Mouse (Mus musculus) hindbrain, embryonic 11.5 days (tissue): Measurements from ENCODE around the gene Emc4. TPM values are rescaled to one million over a fixed set of nuclear protein-coding genes. Genes with fewer than 3 reads are reported as not detected.

Experiments used
- ATAC-seq: fragments of 200-750 bp; cut with Nextera tagmentation; 2 replicates; pipeline ENCODE4 v1.8.0; 2017; ENCODE audit warnings: mild to moderate bottlenecking, moderate TSS enrichment, moderate library complexity; ENCODE audit not compliant: low FRiP score
- DNase-seq: peaks from one replicate; pipeline ENCODE4 v3.0.0-alpha.2; 2015; ENCODE audit warnings: low spot score
- H3K27ac ChIP-seq: fragments of 300-500 bp; sonication (generic); 2 replicates; pipeline ENCODE4 v1.5.1; 2014; ENCODE audit warnings: mild to moderate bottlenecking, low read depth, low read length
- H3K27me3 ChIP-seq: fragments of 300-500 bp; sonication (generic); 2 replicates; pipeline ENCODE4 v1.6.1; 2014; ENCODE audit warnings: mild to moderate bottlenecking, low read length, moderate library complexity, mixed read lengths; ENCODE audit not compliant: control insufficient read depth, insufficient read depth
- H3K36me3 ChIP-seq: fragments of 300-500 bp; sonication (generic); 2 replicates; pipeline ENCODE4 v1.6.1; 2014; ENCODE audit warnings: mild to moderate bottlenecking, low read length, moderate library complexity, mixed read lengths; ENCODE audit not compliant: control insufficient read depth, insufficient read depth
- H3K4me1 ChIP-seq: fragments of 300-500 bp; sonication (generic); replicated peaks from 2 replicates; pipeline ENCODE4 v1.6.1; 2014; ENCODE audit warnings: low read length, mixed read lengths; ENCODE audit not compliant: control insufficient read depth, insufficient read depth
- H3K4me2 ChIP-seq: fragments of 300-500 bp; sonication (generic); replicated peaks from 2 replicates; pipeline ENCODE4 v1.6.1; 2014; ENCODE audit warnings: mild to moderate bottlenecking, low read depth, low read length
- H3K4me3 ChIP-seq: fragments of 300-500 bp; sonication (generic); 2 replicates; pipeline ENCODE4 v1.5.1; 2014; ENCODE audit warnings: low read depth, low read length
- H3K9ac ChIP-seq: fragments of 300-500 bp; sonication (generic); 2 replicates; pipeline ENCODE4 v1.6.1; 2014; ENCODE audit warnings: low read depth, low read length
- H3K9me3 ChIP-seq: fragments of 300-500 bp; sonication (generic); 2 replicates; pipeline ENCODE4 v1.6.1; 2016; ENCODE audit warnings: low read length; ENCODE audit not compliant: control insufficient read depth
- WGBS: fragments of 180-500 bp; shearing (Covaris S2); extraction: QIAGEN DNeasy Blood & Tissue Kit; methylation state at CpG from one replicate; pipeline ENCODE4 v1.1.7; 2014; 5-methylcytosine and 5-hydroxymethylcytosine counted together
- polyA plus RNA-seq: library from polyadenylated mRNA; unstranded; fragments of >200 nt; fragmentation: Nextera tagmentation; extraction: Ambion mirVana; gene quantifications from 2 replicates; pipeline ENCODE4 v1.2.1, GENCODE M21; 2014

Emc4 gene
- polyA plus RNA-seq, 1 experiment from 2014 or later, result 121 TPM

DNA sequence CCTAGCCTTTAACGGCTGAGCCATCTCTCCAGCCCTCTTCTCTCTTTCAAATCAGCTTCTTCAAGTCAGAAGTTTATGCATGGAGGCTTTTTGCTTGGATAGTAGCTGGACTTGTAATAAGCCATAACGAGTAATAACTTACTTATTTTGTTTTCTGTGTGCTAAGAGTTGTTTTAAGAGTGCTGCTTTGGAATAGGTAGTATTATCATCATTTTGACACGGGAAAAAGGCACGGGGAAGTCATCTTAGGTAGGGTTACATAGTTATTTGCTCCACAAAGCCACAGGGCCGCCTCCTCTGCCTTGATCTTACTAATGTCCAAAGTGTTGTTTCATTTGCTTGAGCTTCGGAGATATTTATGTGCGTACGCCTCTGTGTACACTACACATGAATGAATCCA lies 12.3 kb upstream of the Emc4 start:
- H3K9ac ChIP-seq, result peak overlapping the region; percentile 94; the same call in 1 of the 2 replicates
- no peaks in the 10 kb centered on the region for H3K36me3 ChIP-seq
- no peaks in the 10 kb centered on the region for H3K4me1 ChIP-seq
- H3K27me3 ChIP-seq, result no peaks in the 10 kb centered on the region
- DNase-seq (peak; percentile 9), ATAC-seq (no peak)
- peak overlapping the region; percentile 93 for H3K4me3 ChIP-seq
- peak overlapping the region; percentile 32 for H3K4me2 ChIP-seq
- H3K27ac ChIP-seq, result no peak overlapping the region
- no peaks in the 10 kb centered on the region for H3K9me3 ChIP-seq
- 57% methylated on average over 8 of the region's 8 CpGs for WGBS

DNA sequence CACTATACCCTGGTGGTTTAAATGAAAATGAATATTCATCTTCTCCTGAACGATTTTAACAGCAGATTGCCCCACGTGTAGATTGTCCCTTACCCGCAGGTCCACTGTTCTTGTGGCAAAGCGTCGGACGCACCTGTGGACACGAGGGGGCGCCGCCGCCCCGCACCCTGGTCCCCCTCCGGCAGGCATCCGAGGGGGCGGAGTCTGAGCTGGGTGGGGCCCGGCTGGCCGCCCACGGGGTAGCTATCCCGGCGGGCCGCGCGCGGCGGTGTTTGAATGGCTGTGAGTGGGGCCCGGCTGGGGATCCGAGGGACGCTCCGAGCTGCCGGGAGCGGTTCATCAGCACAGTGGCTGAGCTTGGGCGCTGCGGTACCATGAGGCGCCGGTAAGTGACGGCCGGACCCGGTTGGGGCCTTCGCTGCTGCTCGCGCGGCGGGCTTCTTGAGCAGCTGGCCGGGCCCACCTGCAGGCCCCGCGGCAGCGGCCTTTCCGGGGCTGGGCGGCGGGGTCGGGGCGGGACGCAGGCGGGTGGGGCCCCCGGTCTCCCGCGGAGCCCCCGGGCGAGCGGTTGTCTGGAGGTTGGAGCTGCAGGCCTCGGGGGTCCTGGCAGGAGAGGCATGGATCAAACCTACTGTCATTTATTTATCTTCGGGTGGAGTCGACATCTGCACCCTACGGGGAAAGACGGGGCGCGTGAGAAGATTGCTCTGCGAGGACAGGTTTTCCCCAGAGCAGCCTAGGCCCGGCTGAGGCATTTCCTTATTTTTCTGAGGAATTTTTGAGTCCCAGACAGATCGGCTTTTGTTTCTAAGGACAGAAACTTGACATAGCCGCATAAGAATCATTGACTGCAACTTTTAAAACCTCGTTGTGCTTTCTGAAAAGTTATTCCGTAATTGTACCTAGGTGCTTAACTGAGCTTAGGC lies 11.4 kb upstream of the Emc4 start, which contains the start of gene Katnbl1:
Katnbl1 (plus strand) TSS at position 239 of the 926 bp plus-strand sequence.
- Histone ChIP-seq H3K9me3 (no peaks in the 10 kb centered on the region), H3K27me3 (no peaks in the 10 kb centered on the region), H3K9ac (peak within 1 kb of the TSS; percentile 94), H3K4me2 (peak within 1 kb of the TSS; percentile 32), H3K27ac (peak within 1 kb of the TSS; percentile 83), H3K4me3 (peak within 1 kb of the TSS; percentile 93), H3K4me1 (no peaks in the 10 kb centered on the region), H3K36me3 (no peaks in the 10 kb centered on the region)
- DNase-seq, result peak; percentile 96
- ATAC-seq, result peak; percentile 99
- under 1% methylated on average over 64 of the region's 72 CpGs for WGBS

DNA sequence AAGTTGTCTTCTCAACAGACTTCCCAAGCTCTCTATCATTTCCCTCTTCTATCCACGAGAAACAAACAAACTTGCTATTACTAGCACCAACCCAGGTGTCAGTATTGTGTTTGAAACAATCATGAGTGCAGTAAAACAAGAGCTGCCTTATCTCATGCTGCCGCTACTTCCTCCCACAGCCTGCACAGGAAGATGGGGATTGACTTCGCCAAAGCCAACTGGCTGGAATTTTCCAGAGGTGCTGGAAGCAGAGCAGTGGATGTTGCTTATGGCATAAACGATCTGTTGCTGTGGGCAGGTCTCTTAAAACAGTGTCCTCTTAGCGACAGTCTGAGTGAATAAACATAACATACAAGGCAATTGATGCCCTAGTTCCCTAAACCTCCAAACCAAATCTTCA lies 6.8 kb upstream of the Emc4 start:
- no peak overlapping the region for H3K4me3 ChIP-seq
- no peaks in the 10 kb centered on the region for H3K36me3 ChIP-seq
- H3K9me3 ChIP-seq, result no peaks in the 10 kb centered on the region
- H3K4me2 ChIP-seq, result no peak overlapping the region
- 62% methylated on average over 5 of the region's 5 CpGs for WGBS
- DNase-seq (no peak), ATAC-seq (no peak)
- no peaks in the 10 kb centered on the region for H3K27me3 ChIP-seq
- no peaks in the 10 kb centered on the region for H3K4me1 ChIP-seq
- no peak overlapping the region for H3K27ac ChIP-seq
- H3K9ac ChIP-seq, result no peak overlapping the region

DNA sequence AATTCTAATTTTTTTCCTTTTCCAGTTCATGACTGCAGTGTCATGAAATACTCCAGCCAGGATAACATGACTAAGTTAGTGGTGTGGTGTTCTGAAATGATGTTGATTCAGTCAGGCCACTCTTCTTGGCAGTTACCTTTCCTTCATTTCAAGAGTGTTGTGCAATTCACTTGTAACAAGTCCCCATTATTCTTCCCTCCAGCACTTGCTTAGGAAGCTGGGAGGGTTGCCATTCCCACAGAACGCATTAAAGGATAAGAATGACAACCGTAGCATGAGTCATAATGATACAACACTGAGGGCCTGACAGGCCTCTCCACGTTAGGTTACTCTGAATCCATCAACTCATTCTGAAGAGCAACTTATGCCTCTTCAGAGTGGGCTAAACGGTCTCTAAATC lies 5.3 kb upstream of the Emc4 start:
- Histone ChIP-seq H3K9me3 (no peaks in the 10 kb centered on the region), H3K36me3 (no peaks in the 10 kb centered on the region), H3K27me3 (no peaks in the 10 kb centered on the region), H3K4me3 (no peak overlapping the region), H3K4me1 (no peaks in the 10 kb centered on the region), H3K9ac (no peak overlapping the region), H3K4me2 (no peak overlapping the region), H3K27ac (no peak overlapping the region)
- no peak for ATAC-seq
- 55% methylated on average over 4 of the region's 4 CpGs for WGBS
- no peak for DNase-seq

DNA sequence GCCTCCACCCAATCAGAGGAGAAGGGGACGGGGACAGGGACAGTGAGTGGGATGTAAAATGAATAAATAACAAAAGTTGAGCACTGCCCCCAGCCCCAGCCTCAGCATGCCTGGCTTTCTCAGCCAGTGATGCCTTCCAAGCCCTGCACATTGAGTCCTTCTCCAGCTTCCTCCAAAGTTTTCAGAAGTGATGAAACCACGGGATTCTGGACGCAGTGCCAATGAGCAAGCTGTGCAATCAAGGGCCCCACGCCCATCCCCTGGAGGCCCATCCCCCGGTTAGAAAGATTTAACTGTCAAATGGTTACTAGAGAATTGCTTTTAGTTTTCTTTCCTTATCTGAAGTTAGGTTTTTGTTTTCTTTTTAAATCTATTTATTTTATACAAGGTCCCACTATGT lies 2.1 kb upstream of the Emc4 start:
- 82% methylated on average over 5 of the region's 5 CpGs for WGBS
- DNase-seq (no peak), ATAC-seq (no peak)
- Histone ChIP-seq H3K4me2 (no peak overlapping the region), H3K27me3 (no peaks in the 10 kb centered on the region), H3K9me3 (no peaks in the 10 kb centered on the region), H3K27ac (no peak overlapping the region), H3K4me1 (no peaks in the 10 kb centered on the region; the same call in 1 of the 2 replicates), H3K9ac (no peak overlapping the region), H3K36me3 (no peaks in the 10 kb centered on the region), H3K4me3 (no peak overlapping the region)

DNA sequence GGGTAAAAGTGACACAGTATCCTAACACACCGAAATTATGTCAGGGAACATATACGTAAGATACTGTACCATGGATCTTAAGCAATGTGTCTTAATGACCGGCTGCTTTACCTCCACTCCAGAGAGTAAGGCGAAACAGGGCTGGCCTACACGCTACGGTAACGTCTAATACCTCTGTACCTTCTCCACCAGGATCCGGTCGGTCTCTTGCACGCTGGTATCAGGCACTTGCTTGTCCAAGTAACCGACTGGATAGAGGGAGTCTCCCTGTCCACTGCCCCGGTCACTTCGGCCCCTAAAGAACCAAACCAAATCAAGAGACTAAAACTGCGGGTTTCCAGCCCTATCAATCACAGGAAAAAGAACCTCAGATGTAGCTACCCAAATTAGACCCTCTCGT lies 605 bp downstream of the Emc4 start:
- Histone ChIP-seq H3K27ac (no peak overlapping the region), H3K9ac (peak overlapping the region; percentile 84), H3K4me2 (peak overlapping the region; percentile 47), H3K36me3 (peaks cover 4% of the 10 kb centered on the region; the same call in 1 of the 2 replicates), H3K4me3 (peak overlapping the region; percentile 93), H3K9me3 (no peaks in the 10 kb centered on the region), H3K27me3 (no peaks in the 10 kb centered on the region), H3K4me1 (no peaks in the 10 kb centered on the region; the same call in 1 of the 2 replicates)
- peak; percentile 31; the same call in 1 of the 2 replicates for ATAC-seq
- WGBS, result 18% methylated on average over 15 of the region's 15 CpGs
- DNase-seq, result no peak

DNA sequence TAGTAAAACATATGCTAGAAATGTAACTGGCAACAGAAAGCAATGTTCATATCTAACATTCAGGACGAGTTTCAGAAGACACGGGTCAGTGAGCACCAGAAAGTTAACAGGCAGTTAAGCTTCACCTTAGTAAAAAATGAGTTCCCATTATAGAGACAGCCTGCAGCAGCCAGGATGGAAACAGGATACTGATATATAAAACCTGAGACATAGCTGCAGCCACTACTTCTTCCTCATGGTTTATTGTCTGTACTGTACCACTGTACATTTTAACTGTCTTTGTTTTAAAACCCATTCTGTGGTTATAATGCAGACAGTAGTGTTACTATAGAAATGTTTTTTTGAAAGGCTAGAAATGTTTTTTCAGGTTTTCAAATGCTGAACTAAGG lies 7.1 kb downstream of the Emc4 start:
- no peak overlapping the region for H3K9ac ChIP-seq
- no peak overlapping the region for H3K4me3 ChIP-seq
- no peak overlapping the region for H3K4me2 ChIP-seq
- peaks cover 4% of the 10 kb centered on the region; the same call in 1 of the 2 replicates for H3K36me3 ChIP-seq
- WGBS, result 86% methylated on average over 2 of the region's 2 CpGs
- DNase-seq, result no peak
- H3K27ac ChIP-seq, result no peak overlapping the region
- no peaks in the 10 kb centered on the region for H3K27me3 ChIP-seq
- H3K9me3 ChIP-seq, result no peaks in the 10 kb centered on the region
- H3K4me1 ChIP-seq, result no peaks in the 10 kb centered on the region
- ATAC-seq, result no peak

DNA sequence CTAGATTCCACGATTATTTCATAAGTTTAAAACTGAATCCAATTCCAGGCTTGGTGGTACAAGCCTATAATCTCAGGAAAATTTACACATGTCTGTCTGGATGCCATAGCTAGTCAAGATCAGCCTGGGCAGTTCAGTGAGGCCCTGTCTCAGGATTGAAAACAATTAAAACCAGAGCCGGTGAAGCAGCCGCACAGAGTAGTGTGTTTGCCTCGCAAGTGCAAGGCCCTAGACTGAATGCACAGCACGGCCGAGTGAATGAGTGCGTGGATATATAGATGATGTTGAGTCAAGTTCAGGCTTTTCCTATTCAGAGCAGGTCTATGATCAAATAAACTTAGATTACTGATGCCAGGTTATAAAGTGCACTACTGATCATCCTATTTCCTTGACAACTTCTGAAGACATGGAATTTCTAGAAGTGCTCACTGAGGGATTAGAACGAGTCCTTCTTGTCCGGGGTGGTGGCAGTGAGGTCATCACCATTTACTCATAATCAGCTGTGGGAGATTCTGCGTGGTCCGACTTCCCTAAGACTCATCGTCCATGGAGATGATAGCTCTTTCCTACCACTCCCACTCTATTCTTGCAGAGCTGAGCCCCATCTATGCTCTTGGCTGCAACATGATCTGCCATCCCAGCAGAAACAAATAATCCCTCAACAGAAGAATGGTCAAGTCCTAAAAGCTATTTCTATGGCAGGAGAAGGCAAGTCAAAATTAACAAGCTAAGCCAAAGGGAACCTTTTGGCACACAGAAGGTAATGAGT lies 7.6 kb downstream of the Emc4 start:
- H3K27ac ChIP-seq, result no peak overlapping the region
- no peak overlapping the region for H3K9ac ChIP-seq
- H3K9me3 ChIP-seq, result no peaks in the 10 kb centered on the region
- H3K4me2 ChIP-seq, result no peak overlapping the region
- no peak for ATAC-seq
- H3K4me3 ChIP-seq, result no peak overlapping the region
- peaks cover 4% of the 10 kb centered on the region; the same call in 1 of the 2 replicates for H3K36me3 ChIP-seq
- no peaks in the 10 kb centered on the region for H3K4me1 ChIP-seq
- WGBS, result 94% methylated on average over 12 of the region's 12 CpGs
- DNase-seq, result no peak
- H3K27me3 ChIP-seq, result no peaks in the 10 kb centered on the region
